Mouse (Mus musculus): ENCODE results near the gene Atp7b.

Atp7b gene

DNA sequence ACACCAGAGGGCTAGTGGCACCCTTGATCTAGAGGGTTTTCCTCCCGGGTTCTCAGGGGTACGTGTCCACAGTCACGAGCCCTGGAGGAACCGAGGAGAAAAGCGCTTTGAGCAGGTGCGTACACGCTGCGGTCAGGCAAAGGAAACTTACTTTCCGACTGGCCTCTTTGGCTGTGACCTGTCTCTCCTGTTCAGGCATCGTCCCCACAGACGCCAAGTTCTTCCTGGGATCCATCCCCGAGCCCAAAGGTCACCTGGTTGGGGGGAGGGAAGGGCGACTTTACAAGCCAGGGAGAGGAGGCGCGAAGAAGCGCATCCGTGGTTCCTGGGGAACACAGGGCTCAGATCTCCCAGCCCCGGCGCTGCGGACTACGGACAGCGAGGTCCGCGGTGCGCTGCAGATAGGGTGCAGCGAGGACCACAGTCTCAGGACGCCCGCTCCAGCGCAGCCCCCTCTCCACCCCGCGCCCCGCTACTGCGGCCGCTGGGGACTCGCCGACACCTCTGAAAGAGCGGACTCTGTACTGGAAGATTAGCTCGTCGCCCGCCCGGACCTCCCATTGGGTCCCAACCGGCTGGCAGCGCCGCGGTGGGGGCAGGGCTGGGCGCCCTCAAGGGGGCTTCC is at the start of gene Atp7b:
Atp7b (minus strand) TSS at position 485 of the 625 bp plus-strand sequence.
- DNase-seq (ENCODE audit: low spot score) = no peak

DNA sequence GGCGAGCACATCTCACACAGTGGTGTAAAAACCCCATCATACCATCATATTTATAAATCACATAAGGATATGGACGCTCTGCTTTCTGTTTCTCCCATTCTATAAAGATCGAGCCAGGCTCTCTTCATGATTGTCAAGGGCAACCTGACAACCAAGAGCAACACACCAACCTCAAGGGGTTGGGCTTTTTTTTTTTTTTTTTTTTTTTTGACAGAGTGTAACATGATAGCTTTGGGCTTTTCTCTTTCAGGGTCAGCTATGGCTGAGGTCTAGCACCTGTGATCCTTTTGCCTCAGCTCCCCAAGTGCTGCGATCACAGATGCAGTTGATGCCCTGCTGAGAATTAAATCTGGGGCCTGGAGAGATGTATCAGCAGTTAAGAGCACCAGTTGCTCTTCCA is 46.9 kb upstream of the Atp7b start:
- no peak for DNase-seq (ENCODE audit: low spot score)

DNA sequence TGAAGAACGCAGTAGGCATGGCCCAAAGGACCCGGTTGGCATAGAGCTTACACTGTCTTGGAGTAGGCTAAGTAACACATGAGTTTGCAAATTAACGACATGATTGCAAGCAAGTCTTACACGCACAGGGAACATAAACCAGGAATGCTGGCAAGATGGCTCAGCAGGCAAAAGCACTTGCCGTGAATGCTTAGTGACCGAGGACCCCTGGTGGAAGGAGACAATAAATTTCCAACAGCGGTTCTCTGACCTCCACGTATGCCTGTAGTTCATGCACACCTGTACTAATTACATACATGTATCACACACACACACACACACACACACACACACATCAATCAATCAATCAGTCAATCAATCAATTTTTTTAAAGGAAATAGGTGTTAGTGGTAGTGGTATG is 31.5 kb upstream of the Atp7b start:
- DNase-seq (ENCODE audit: low spot score) = no peak

DNA sequence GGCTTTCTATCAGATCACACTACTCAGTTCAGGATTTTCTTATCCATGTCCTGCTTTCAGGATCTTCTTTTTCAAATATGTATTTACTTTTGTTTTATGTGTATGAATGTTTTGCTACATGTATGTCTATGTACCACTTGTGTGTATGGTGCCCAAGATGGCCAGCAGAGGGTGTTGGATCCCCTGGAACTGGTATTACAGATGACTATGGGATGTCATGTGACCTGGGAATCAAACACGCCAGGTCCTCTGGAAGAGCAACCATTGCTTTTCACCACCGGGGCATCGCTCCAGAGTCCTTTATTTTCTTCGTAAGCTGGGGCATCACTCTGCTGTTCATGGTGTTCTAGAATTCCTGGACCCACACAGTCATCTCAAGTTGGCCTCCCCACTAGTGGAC is 29.1 kb upstream of the Atp7b start:
- DNase-seq (ENCODE audit: low spot score) = no peak

DNA sequence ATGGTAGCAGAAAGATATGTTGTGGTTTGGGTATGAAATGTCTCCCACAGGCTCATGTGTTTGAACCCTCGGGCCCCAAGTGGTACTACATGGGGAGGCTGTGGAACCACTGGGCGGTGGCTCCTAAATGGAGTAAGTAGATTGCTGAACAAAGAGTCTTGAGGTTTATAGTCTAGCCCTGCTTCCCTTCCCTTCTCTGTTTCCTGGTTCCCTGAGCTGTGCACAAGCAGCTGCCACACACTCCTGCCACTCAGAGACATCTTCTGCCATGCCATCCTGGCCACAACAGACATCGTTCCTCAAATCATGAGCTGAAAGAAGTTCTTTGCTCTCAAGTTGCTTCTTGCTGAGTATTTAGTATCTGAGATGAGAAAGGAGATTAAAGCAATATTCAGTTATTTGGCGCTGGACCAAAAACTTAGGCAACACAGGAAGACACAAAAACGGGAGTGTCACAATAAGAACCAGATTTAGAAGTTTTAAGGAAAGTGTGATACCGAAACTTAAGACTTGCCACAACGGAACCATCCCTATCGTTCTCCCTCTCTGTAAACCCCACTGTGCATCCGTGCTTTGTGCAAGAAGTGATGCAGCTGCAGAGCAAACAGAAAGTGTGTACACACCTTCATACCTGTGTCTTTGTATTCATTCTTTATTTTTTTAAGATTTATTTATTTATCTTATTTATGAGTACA is 19.4 kb upstream of the Atp7b start:
- DNase-seq (ENCODE audit: low spot score) = no peak

DNA sequence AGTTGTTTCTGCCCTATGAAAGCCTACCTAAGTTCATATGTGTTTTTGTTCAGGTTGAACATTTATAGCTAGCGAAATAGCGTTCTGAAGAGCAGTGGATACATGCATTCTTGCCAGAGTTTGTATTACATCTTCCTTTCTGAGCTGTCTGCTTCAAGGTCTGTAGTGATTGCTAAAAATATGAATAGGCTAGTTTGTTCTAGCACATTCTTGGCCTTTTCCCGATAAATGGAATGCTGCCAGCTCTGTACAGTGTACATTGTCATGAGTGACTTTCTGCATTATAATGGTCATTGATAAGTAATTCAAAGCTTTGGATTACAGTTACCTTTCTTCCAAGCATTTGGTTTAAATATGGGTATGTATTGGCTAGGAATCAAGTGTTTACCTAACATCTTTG is 1.0 kb upstream of the Atp7b start:
- DNase-seq (ENCODE audit: low spot score) = peak; percentile 27

DNA sequence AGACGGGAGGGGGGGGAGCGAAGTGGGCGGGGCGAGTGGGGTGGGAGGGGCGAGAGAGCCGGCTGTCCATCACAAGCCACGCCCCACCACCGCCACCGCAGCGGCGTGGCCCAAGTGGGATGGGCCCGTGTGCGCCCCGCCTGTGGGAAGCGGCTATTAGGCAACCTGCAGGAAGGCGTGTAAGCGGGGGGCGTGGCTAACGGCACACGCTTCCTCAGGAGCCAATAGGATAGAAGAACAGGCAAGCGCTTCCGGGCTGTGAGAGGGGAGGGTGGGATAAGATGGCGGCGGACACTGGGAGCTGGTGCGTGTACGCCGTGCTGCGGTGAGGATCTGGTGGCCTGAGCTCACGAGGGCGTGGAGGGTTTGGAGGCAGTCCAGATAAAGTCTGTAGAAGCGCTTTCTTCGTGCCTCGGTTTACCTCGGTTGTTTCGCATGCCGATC is 363 bp upstream of the Atp7b start, which contains the start of gene Alg11:
Alg11 (plus strand) TSS at position 276 of the 444 bp plus-strand sequence.
- DNase-seq (ENCODE audit: low spot score) = peak; percentile 98

DNA sequence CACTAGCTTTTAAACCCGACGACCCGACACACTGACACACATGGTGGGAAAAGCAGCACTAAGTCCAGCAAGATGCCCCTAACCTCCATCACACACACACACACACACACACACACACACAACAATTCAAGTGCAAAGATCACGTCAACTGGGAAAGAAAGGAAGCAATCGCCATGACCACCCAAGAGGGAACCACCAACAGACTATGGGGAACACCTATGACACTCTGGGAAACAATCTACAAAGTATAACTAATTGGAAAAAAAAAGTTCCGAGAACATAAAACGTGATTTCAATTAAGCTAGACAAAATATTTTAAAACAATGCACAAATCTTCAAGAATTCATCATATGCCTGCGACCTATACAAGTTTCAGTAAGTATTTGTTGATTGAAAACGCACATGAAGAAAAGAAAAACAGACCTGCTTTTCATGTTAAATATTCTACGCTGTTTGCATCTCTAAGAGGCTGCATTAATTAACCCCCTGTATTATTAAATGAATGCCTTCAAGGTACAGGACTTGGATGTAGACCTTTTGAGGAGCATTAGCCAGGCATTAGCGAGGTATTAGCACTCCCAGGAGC is 859 bp downstream of the Atp7b start:
- DNase-seq (ENCODE audit: low spot score) = no peak

DNA sequence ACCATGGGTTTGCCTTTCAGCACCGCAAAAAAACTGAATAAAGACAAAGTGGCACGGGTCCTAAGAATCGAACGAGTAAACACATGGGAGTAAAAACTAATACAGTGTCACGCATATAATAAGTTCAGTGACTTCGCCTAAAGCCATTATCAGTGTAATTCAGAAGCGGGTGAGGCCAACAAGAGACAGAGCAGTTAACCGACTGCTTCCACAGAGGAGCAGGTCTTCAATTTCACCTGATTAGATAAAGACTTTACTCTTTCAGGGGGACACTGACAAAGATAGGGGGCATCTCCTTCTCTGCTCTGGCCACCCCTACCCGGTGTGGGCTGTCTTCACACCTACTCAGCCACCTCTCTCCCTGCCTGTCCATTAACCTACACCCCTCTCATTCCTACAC is 1.7 kb downstream of the Atp7b start:
- DNase-seq (ENCODE audit: low spot score) = no peak

DNA sequence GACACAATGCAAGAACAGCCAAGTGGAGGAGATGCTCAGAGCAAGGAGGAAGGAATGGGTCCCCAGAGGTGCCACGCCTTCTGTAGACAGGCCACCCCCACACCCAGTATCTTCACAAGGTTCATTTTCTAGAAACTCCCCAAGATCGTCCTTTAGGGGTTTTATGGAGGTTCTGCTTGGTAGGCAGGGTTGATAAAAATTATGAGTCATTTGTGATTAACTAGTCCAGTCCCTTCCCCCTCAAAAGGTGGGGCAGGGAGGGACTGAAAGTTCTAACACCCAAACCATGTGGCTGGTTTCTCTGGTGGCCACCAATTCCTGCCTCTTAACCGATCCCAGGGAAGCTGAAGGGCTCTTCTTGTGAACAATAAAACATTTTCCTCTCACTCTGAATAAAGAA is 3.3 kb downstream of the Atp7b start:
- DNase-seq (ENCODE audit: low spot score) = no peak

DNA sequence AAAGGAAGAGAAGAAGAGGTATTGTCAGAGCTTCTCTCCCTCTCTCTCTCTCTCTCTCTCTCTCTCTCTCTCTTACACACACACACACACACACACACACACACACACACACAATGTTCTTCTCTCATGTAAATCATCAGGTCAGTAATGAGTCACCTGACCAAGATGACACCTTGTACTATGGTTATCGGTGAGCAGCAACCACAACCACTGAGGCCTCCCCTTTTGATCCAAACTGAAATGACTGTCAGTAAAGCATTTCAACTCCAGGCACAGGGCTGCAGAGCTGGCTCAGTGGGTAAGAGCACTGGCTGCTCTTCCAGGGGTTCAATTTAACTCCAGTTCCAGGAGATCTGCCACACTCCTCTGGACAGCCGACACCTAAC is 4.6 kb downstream of the Atp7b start:
- DNase-seq (ENCODE audit: low spot score) = no peak

DNA sequence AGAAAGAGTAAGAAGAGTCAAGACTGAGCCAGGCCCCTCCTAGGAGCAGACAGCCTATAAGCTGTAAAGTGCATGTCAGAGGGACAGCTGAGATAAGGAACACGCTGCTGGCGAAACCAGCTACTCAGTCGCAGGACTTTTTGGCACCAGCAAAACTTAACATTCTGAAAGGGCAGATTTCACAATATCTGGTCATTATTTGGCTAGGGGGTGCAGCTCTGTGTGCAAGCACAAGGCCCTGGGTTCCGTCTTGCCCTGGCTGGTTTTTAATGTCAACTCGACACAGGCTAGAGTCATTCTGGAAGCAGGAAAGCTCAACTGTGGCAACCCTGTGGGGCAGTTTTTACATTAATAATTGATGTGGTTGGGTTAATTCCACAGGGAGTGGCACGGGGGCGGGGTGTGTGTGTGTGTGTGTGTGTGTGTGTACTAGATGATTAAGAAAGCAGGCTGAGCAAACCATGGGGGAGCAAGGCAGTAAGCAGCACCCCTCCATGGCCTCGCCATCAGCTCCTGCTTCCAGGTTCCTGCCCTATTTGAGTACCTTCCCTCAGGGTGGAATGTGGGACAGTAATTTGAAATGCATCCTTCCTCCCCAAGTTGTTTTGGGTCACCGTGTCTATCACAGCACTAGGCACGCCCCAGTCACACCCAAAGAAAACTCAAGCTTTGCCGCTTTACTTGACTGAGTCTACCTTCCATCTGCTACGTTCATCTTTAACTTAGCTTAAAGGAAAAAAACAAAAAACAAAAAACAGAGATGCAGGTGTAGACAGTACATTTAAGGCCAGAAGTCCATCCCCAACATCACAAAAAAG is 5.2 kb downstream of the Atp7b start:
- DNase-seq (ENCODE audit: low spot score) = no peak

DNA sequence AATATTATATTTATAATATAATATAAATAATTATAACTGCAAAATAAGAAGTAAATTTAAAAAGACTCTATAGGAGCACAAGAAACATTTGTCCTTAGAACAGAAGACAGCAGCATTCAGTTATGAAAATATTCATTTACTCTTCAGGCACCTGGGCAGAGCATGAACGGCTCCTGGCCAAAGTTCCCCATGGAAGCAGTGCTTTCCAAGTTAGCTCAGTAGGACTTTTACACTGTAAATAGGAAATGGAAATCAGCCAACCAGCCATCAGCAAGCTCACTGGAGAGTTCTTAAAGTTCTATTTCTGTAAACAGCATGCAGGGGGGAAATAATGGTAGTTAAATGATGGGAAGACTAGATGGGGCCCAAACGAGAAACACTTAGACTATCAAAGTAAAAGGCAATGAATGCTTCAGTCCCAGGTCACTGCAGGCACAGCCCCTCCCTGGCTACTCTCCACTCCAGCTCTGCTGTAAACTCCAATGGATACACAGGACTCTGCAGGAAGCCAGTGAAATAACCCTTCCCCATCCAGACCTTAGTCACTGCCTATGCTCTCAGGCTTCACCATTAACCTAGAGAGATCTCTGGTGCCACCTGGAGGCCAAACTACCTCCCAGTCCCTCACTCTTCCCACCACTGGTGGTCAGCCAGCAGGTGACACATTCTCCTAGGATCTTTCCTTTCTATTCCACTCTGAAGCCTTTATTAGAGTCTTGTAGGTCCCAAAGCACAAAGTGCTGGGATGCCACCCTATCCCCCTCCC is 12.2 kb downstream of the Atp7b start:
- DNase-seq (ENCODE audit: low spot score) = peak; percentile 50

DNA sequence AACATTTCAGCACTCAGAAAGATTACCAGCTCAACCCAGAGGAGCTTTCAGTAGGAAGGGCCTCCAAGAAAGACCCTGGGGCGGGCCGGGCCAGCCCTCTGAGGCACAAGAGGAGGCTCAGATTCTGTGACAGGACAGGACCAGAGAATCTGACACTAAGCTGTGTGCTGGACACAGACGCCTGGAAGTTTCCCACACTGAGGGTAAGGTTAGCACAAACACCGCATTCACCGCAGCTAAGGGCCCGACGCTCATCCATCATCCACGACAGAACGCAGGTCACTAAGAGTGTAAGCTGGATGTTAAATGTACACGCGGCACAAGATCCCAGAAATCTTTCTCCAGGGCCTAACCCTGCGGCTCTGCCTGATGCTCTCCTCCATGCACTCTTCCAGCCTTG is 16.4 kb downstream of the Atp7b start:
- DNase-seq (ENCODE audit: low spot score) = no peak

DNA sequence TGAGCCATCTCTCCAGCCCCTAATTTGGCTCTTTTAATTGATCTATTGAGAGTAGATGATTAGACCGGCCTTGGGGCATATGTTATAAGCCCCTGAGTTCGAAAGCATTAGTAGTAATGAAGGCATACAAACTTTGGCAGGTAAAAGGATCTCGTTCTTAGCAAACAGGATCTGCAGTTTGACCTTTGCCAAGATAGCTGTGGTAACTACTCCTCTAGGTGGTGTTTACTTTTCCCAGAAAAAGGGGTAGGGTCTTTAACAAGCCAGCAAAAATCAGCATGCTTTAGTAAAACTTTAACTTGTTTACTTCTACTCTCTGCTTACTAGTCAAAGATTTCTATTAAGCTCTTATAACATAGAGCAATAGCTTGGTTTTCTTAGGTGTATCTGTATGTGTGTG is 17.6 kb downstream of the Atp7b start:
- no peak for DNase-seq (ENCODE audit: low spot score)

DNA sequence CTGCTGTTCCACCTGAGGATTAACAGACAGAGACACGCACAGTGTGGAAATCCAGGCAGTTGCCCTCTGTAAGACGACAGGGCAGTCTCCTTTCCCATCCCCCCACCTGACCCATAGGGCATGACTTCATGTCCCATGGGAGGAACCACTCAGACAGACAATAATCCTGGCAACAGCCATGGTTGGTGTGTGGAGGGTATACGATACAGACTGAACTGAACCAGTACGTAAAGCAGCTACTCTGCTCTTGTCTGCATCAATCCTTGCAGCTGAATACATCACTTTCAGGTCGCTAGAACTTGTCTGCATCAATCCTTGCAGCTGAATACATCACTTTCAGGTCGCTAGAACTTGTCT is 20.0 kb downstream of the Atp7b start:
- DNase-seq (ENCODE audit: low spot score) = no peak

DNA sequence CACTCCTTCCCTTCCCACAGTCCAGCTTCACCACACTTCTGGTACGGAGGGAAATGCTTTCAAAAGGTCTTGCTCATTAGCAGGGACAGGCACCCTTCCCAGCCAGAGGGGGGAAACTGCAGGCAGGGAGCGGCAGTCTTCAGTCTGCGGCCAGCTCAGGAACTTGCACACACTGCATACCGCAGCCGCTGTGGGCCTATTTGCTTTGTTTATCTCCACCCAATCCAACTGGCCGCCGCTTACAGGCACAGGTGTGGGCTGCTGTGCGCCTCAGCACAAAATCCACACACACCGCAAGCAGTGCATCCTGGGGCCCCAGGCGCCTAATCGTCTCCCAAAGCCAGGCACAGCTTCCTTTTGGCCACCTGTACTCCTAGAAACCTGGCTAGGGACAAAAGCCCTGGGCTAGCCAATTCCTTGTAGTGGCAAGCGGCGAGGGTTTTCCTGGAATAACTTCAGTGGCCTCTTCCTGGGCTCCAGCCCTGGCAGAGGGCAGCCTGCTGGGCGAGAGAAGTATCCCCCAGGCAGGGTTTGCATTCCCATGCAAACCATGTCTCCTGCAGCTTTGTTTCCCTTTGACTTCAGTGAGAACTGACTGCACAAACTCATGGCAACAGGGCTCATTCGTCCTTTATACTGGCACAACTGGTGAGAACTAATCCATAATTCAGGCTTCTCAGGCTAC is 20.5 kb downstream of the Atp7b start:
- DNase-seq (ENCODE audit: low spot score) = no peak

DNA sequence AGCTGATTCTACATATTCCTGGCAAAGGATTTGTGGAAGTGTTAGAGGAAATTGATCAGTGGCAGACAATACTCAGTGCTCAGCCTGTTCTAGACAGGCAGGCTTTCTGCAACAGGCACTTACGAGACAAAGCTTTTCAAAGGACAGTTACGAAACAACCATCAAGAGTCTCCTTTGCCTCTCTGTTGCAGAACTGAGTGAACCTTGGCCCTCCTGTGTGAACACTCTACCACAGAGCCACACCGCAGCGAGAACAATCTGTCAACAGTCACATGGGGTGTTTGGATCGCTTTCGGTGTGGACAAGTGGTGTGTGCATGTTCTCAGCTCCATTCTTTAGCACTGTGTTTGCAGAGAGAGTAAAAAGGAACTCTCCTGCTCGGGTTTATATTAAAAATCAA is 23.1 kb downstream of the Atp7b start:
- DNase-seq (ENCODE audit: low spot score) = no peak

DNA sequence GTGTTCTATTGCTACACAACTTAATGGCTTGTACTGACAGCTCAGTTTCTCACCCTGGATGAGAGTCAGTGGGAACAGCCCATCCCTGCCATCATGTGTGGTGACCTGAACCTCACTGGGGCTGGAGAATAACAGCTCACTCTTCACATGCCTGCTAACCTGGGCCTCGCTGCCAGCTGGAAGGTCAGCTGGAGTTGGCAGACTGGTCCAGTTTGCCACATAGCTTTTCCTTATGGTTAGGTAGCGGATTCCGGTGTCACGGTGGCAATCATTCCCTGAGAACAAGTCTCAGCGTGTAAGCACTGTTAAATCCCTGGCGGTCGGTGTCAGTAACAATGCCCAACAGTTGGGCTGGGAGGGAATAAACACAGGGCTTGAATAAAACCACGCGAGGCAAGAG is 24.0 kb downstream of the Atp7b start:
- no peak for DNase-seq (ENCODE audit: low spot score)

DNA sequence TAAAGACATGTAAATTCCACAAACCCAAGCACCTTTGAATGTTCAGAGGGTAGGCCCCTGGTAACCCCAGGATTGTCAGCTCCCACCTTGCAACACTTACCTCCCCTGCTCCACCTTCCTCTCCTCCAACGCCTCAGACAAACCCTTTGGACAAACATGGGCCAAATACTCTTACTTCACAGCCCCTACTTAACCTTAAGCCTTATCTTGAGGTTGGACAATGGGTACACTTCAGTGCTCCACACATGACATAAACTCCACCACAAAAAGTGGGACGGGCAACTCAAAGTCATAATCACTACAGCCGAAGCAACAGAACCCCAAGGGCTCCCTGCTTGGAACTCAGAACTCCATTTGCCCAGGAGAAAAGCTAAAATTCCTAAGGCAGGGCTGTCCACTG is 29.1 kb downstream of the Atp7b start:
- no peak for DNase-seq (ENCODE audit: low spot score)

DNA sequence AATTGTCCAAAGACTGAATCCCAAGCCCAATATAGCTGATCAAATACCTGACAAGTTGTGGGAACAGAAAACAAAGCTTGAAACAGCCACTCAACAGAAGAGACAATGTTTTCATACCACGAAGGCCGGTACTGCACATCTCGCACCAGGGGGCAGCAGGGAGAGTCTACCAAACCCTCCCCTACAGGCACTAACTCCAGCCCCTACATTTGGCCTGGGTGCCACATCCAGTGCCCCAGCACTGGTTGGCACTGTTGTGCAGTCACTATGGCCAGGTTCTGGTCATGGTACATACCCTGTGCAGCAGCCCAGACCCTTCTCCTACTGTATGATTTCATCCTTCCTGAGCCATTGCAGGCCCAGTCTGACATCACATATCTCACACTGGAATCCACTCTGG is 31.1 kb downstream of the Atp7b start:
- DNase-seq (ENCODE audit: low spot score) = no peak

DNA sequence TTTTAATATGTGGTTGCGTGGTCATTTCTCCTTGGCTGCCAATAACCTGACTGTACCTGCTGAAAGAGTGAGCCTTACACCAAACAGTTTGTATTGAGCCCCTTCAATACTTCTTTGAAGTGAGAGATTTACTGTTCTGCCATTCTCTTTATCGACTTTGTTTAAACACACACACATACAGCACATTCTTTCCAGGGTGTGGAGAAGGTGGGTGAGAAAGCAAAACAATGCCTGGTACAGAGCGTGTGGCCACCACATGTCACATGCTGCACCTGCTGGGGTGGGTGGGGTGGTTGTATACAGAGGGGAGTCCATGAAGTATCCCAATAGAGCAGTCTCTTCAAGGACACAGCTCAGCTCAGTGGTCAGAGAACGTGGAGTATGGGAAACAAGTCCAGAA is 34.9 kb downstream of the Atp7b start:
- no peak for DNase-seq (ENCODE audit: low spot score)
